Comparison of ENCODE assay signal across 8 mouse cellular contexts in the genomic region with DNA sequence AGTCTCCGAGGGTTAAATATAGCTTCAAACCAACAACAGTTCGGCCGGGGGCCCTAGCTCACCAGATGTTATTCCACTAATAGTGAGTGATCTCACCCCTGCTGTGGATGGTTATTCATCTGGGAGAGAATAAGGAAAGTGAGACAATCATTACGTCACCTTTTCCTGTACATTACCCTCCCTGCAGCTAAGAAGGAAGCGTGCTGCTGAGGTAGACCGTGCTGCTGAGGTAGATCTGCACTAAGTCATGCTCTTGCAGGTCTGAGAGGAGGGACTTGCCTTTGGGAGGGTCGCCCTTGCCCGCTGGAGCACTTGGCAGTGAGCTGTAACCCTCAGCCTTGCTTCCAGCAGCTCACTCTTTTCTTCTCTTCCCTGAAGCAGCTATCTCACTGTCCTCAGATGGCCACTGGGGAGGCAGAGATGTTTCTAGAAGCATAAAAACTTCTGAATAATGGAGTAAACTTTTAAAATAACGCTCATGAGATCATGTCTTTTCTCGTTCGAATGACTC.
A peak's percentile ranks its signal among the peaks of the same experiment; 100 is the strongest.
DNase-seq lines count a peak whose midpoint lies in the region; ATAC-seq lines count a peak whose summit lies in the region.

No protein-coding gene starts in this region.

- ATAC-seq in megakaryocyte, adult 5-6 weeks (ENCODE audit: poor library complexity, severe bottlenecking), result no peak
- ATAC-seq in forebrain, embryonic 13.5 days, result peak; percentile 53; the same call in 1 of the 2 replicates
- no peak for ATAC-seq in liver, embryonic 12.5 days

- peak overlapping the region; percentile 73 for H3K4me3 ChIP-seq in megakaryocyte, embryonic 14.5 days (replicated peaks)
- H3K4me3 ChIP-seq in forebrain, embryonic 13.5 days, result no peak overlapping the region
- H3K4me3 ChIP-seq in liver, embryonic 12.5 days, result no peak overlapping the region

- no peaks in the 10 kb centered on the region for H3K36me3 ChIP-seq in megakaryocyte, embryonic 14.5 days (replicated peaks; ENCODE audit: low read length)
- H3K36me3 ChIP-seq in forebrain, embryonic 13.5 days (ENCODE audit: poor library complexity, severe bottlenecking), result no peaks in the 10 kb centered on the region
- no peaks in the 10 kb centered on the region for H3K36me3 ChIP-seq in liver, embryonic 12.5 days

- H3K27me3 ChIP-seq in megakaryocyte, embryonic 14.5 days (replicated peaks), result no peaks in the 10 kb centered on the region
- no peaks in the 10 kb centered on the region for H3K27me3 ChIP-seq in forebrain, embryonic 13.5 days
- no peaks in the 10 kb centered on the region for H3K27me3 ChIP-seq in liver, embryonic 12.5 days (replicated peaks)

- DNase-seq in heart, postnatal 10 days, result peak; percentile 77 to 80
- peak; percentile 14 to 35 for DNase-seq in lung, postnatal 4 days
- DNase-seq in urinary bladder, postnatal 36 days (ENCODE audit: low spot score in 2 of 2), result no peak
- DNase-seq in cerebellum, adult 11-12 months, result no peak

- peaks cover 4% of the 10 kb centered on the region; the same call in 1 of the 2 replicates for H3K4me1 ChIP-seq in megakaryocyte, embryonic 14.5 days
- H3K4me1 ChIP-seq in forebrain, embryonic 13.5 days, result peaks cover 9% of the 10 kb centered on the region
- no peaks in the 10 kb centered on the region for H3K4me1 ChIP-seq in liver, embryonic 12.5 days

- H3K9me3 ChIP-seq in megakaryocyte, embryonic 14.5 days, result peaks cover 15% of the 10 kb centered on the region
- H3K9me3 ChIP-seq in forebrain, embryonic 13.5 days (replicated peaks), result no peaks in the 10 kb centered on the region
- no peaks in the 10 kb centered on the region for H3K9me3 ChIP-seq in liver, embryonic 12.5 days (replicated peaks)

- peak overlapping the region; percentile 1; the same call in 1 of the 2 replicates for H3K4me2 ChIP-seq in forebrain, embryonic 13.5 days
- H3K4me2 ChIP-seq in liver, embryonic 12.5 days, result no peak overlapping the region

- H3K27ac ChIP-seq in forebrain, embryonic 13.5 days, result no peak overlapping the region
- no peak overlapping the region for H3K27ac ChIP-seq in liver, embryonic 12.5 days

- 48% methylated on average over 11 of the region's 11 CpGs for WGBS in forebrain, embryonic 13.5 days
- 52% methylated on average over 11 of the region's 11 CpGs for WGBS in liver, embryonic 12.5 days (ENCODE audit: insufficient replicate concordance)

- intact Hi-C loops in heart, postnatal 10 days (cut with DNase I), result loop anchor here (2.0 to 5.0 kb wide), 3 partner anchors 60 to 265 kb away; a partner anchor contains a TSS

- H3K9ac ChIP-seq in forebrain, embryonic 13.5 days, result peak overlapping the region; percentile 5; the same call in 1 of the 2 replicates
- no peak overlapping the region for H3K9ac ChIP-seq in liver, embryonic 12.5 days

Comparison
In these comparisons a context has a peak if more than half of its experiments do, and no peak if none do; other contexts are left out.
1. DNase-seq: peak in heart, postnatal 10 days (2 of 2) and lung, postnatal 4 days (2 of 2); none in urinary bladder, postnatal 36 days (0 of 2) and cerebellum, adult 11-12 months (single experiment).